Mouse (Mus musculus): ENCODE data around the gene Cachd1.

DNA sequence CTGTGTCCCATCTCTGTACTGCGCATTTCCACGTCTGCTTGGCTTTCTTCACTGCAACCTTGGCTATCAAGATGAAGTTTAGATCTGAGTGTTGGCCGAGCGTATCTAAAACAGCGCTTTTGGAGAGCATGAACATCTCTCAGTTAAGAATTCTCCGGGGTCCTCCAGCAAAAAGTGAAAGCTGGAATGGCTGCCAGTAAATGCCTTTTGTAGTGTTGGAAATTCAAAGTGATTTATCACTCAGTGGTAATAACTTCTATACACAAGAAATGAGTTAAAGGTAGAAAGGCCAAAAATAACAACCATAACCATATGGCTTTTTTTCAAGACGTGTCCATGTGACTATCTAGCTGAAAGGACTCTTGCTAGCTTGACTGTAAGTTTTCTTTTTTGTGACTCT, 46.1 kb downstream of the Cachd1 start:
- TF ChIP-seq CTCF (IDR thresholded peaks at IDR 0.05) (no peak), EP300 (IDR thresholded peaks at IDR 0.05; ENCODE audit: insufficient read depth, low read depth, low read length) (no peak)

All from heart, adult 2 months (tissue).